Mouse (Mus musculus) brain, embryonic 14.5 days (tissue): ENCODE data around the gene Cela1.

Experiments used
- CTCF ChIP-seq: fragments of 200-500 bp; IDR thresholded peaks from 2 replicates; pipeline ENCODE4 v1.5.1; 2012; ENCODE audit warnings: inconsistent platforms, mild to moderate bottlenecking, moderate library complexity, borderline replicate concordance; ENCODE audit not compliant: insufficient read depth, insufficient read length; ENCODE audit errors: extremely low read depth
- POLR2A ChIP-seq: fragments of 200-500 bp; IDR thresholded peaks from 2 replicates; pipeline ENCODE4 v1.6.1; 2012; ENCODE audit warnings: mild to moderate bottlenecking, inconsistent platforms, borderline replicate concordance; ENCODE audit not compliant: poor library complexity, insufficient read depth, insufficient read length, severe bottlenecking; ENCODE audit errors: extremely low read depth

GRCm38 (mm10) chr15:100717933-100718332 is 30.2 kb upstream of the Cela1 start:
- TF ChIP-seq CTCF = no peak
- TF ChIP-seq POLR2A = no peak
